In the genomic region with DNA sequence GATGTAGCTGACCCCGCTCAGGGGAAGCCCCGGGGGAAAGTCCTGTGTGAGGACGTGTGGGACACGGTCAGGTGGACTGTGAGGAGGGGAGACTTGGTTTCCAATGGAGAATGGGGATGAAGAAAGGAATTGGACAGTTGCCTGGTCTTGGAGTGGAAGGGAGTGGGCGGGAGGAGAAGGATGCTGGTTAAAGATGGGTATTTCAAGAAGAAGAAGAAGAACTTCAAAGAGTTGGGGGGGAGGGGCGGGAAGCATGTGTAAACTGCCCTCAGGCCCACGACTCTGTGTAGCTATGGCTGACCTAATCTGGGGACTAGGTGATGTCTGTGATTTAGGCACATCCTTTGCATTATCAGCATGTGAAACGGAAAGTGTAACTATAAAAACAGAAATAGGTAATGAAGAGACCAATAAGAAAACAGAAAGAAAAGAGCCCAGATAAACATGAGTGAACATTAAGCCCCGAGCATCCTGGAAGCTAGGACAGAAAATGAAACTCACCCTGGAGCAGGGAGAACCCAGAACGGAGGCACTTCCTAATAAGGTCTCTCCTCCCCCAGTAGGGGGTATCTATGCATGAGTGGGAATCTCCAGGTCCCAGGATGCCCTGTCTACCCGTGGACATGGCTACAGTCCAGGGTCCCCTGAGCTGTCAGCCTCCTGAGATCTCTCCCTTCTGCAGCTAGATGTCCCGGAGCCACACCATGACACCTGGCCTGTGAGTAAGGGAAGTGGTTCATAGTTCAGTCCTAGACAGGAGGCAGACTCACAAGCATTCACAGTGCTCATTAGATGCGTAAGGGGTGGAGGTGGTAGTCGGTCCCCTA, we compare ENCODE assay signal across 10 mouse cellular contexts. TPM values are rescaled to one million over a fixed set of nuclear protein-coding genes. Genes with fewer than 3 reads are reported as not detected.
DNase-seq lines count a peak whose midpoint lies in the region; ATAC-seq and TF ChIP-seq lines count a peak whose summit lies in the region.
"Had no signal": no experiment of that assay in that cellular context is flagged by ENCODE, and none has a peak within 500 bp of the region (broad histone marks: within the 10 kb centered on the region; RNA-seq: fewer than 3 reads in every experiment).

No protein-coding gene starts in this region.

- H3K9ac ChIP-seq in heart, embryonic 14.5 days (ENCODE audit: low read length): peak overlapping the region; percentile 75; the same call in 1 of the 2 replicates

- H3K9me3 ChIP-seq in heart, embryonic 14.5 days (ENCODE audit: control insufficient read depth, low read length): no peaks in the 10 kb centered on the region

- H3K27ac ChIP-seq in heart, embryonic 14.5 days (replicated peaks in 1 of 2; ENCODE audit: control insufficient read depth in 1 of 2, insufficient read depth in 1 of 2, low read depth in 2 of 2, low read length in 2 of 2): peak overlapping the region; percentile 47 to 50; a peak in 3 of 4 replicates
- H3K27ac ChIP-seq in spleen, adult 2 months (ENCODE audit: insufficient read depth, low read length): peak overlapping the region; percentile 71; the same call in 1 of the 2 replicates

- H3K36me3 ChIP-seq in heart, embryonic 14.5 days (ENCODE audit: control insufficient read depth, insufficient read depth, low read length): no peaks in the 10 kb centered on the region
- no peaks in the 10 kb centered on the region for H3K36me3 ChIP-seq in spleen, adult 2 months (ENCODE audit: control insufficient read depth, insufficient read depth, low read length)

- H3K4me1 ChIP-seq in heart, embryonic 14.5 days (ENCODE audit: control insufficient read depth in 2 of 2, insufficient read depth in 2 of 2, low read length in 2 of 2): peaks cover 18 to 23% of the 10 kb centered on the region in 2 experiments
- peaks cover 13% of the 10 kb centered on the region; the same call in 1 of the 2 replicates for H3K4me1 ChIP-seq in spleen, adult 2 months (ENCODE audit: control insufficient read depth, insufficient read depth, insufficient read length)

- 45% methylated on average over 14 of the region's 14 CpGs for WGBS in heart, embryonic 14.5 days
- WGBS in spleen, adult 2 months: 33% methylated on average over 14 of the region's 14 CpGs

- peak overlapping the region; percentile 83 for H3K4me2 ChIP-seq in heart, embryonic 14.5 days (ENCODE audit: low read length)

- ATAC-seq in heart, embryonic 14.5 days (ENCODE audit: insufficient number of reproducible peaks, insufficient read depth, low FRiP score, low read depth): no peak
- ATAC-seq: midbrain, embryonic 16.5 days had no signal

- H3K27me3 ChIP-seq in heart, embryonic 14.5 days (ENCODE audit: control insufficient read depth, insufficient read depth, low read length): no peaks in the 10 kb centered on the region
- H3K27me3 ChIP-seq in spleen, adult 2 months (ENCODE audit: control insufficient read depth, insufficient read depth, low read length): no peaks in the 10 kb centered on the region

- H3K4me3 ChIP-seq in heart, embryonic 14.5 days (ENCODE audit: control insufficient read depth in 1 of 2, insufficient read depth in 1 of 2, low read depth in 1 of 2, low read length in 2 of 2): peak overlapping the region; percentile 58 to 70; a peak in 3 of 4 replicates
- H3K4me3 ChIP-seq in spleen, adult 2 months (ENCODE audit: extremely low read depth, insufficient read depth, insufficient read length): peak overlapping the region; percentile 69; the same call in 1 of the 2 replicates

- no peak for TF ChIP-seq CTCF in spleen, adult 2 months (IDR thresholded peaks at IDR 0.05; ENCODE audit: extremely low read depth, insufficient read depth, insufficient read length, insufficient replicate concordance)

- no peak for DNase-seq in heart, adult 18-20 months
- peak in 1 of 2 experiments; percentile 17 for DNase-seq in spleen, adult 2 months (ENCODE audit: low read depth in 1 of 2, low spot score in 2 of 2)
- DNase-seq in spleen, postnatal 36 days (ENCODE audit: low spot score in 2 of 2): no peak
- peak; percentile 16 for DNase-seq in liver
- no peak for DNase-seq in embryo, embryonic 10.5 days (ENCODE audit: low spot score)
- DNase-seq in adrenal gland, adult 2 months: no peak
- DNase-seq in right cerebral cortex, postnatal 14 days: no peak
- DNase-seq: cerebellum, adult 9-10 months had no signal

- no peak for TF ChIP-seq POLR2A in spleen, adult 2 months (IDR thresholded peaks at IDR 0.05; ENCODE audit: low read depth, low read length)

RNA-seq across cellular contexts. Expression of gene Ccrl2, which starts 0.4 kb away (rescaled TPM):
- polyA plus RNA-seq in heart, embryonic 14.5 days (2014; fragmentation: Nextera tagmentation; extraction: Ambion mirVana): 3.2 and 3.6 TPM in 2 replicates
- total RNA-seq in heart, adult 18-20 months (2021): 1 to 10 TPM; 6.3 to 9.1 TPM
- polyA plus RNA-seq in spleen, adult 2 months (2012; rRNA removed): 5.3 and 5.4 TPM in 2 replicates
- 10 to 100 TPM in 1 of 2 experiments, 1 to 10 TPM in 1; 8.0 to 10.1 TPM for total RNA-seq in adrenal gland, adult 2 months (2021)
- 4.8 and 5.2 TPM in 2 replicates for polyA plus RNA-seq in adrenal gland, adult 2 months (2012; rRNA removed)

RNA-seq across cellular contexts. Expression of gene Ltf, which starts 38.7 kb away (rescaled TPM):
- polyA plus RNA-seq in heart, embryonic 14.5 days (2014; fragmentation: Nextera tagmentation; extraction: Ambion mirVana): 1.3 and 1.6 TPM in 2 replicates
- total RNA-seq in heart, adult 18-20 months (2021): 1 to 10 TPM in 1 of 2 experiments, under 1 TPM in 1; 0.10 to 9.8 TPM
- polyA plus RNA-seq in spleen, adult 2 months (2012; rRNA removed): 12.3 and 14.1 TPM in 2 replicates
- 1 to 10 TPM in 1 of 2 experiments, under 1 TPM in 1; 0.86 to 2.1 TPM for total RNA-seq in adrenal gland, adult 2 months (2021)
- 0.26 TPM in 1 of 2 replicates, not detected in the other for polyA plus RNA-seq in adrenal gland, adult 2 months (2012; rRNA removed)

RNA-seq across cellular contexts. Expression of gene Lrrfip2, which starts 59.6 kb away (rescaled TPM):
- polyA plus RNA-seq in heart, embryonic 14.5 days (2014; fragmentation: Nextera tagmentation; extraction: Ambion mirVana): 75.3 and 78.8 TPM in 2 replicates
- 10 to 100 TPM; 87.3 to 89.0 TPM for total RNA-seq in heart, adult 18-20 months (2021)
- polyA plus RNA-seq in spleen, adult 2 months (2012; rRNA removed): 5.3 and 6.4 TPM in 2 replicates
- 10 to 100 TPM; 51.4 to 60.7 TPM for total RNA-seq in adrenal gland, adult 2 months (2021)
- 10.7 and 11.6 TPM in 2 replicates for polyA plus RNA-seq in adrenal gland, adult 2 months (2012; rRNA removed)
